Mouse (Mus musculus) gastrocnemius, postnatal 10 days (tissue): ENCODE data around the gene Slc41a3. TPM values are rescaled to one million over a fixed set of nuclear protein-coding genes. Genes with fewer than 3 reads are reported as not detected.

Source experiments
- DNase-seq: peaks from one replicate; pipeline ENCODE4 v3.0.0; 2021; ENCODE audit warnings: mixed read lengths
- total RNA-seq, 2 experiments: library from RNA; stranded (reverse); gene quantifications; 2 replicates each; pipeline ENCODE4 v1.2.3; 2021

Slc41a3 gene
- total RNA-seq, 2 experiments from 2014 or later = 52.9 to 60.3 TPM

GRCm38 (mm10) chr6:90597592-90597991 is 6.9 kb upstream of the Slc41a3 start:
- peak; percentile 63 for DNase-seq

GRCm38 (mm10) chr6:90598197-90598596 is 6.3 kb upstream of the Slc41a3 start:
- DNase-seq = no peak

- no peak for DNase-seq
These were observed 4.2 kb upstream of the Slc41a3 start for GRCm38 (mm10) chr6:90600351-90600750.

GRCm38 (mm10) chr6:90601736-90602135 is 2.8 kb upstream of the Slc41a3 start:
- no peak for DNase-seq

GRCm38 (mm10) chr6:90602304-90602703 is 2.2 kb upstream of the Slc41a3 start:
- DNase-seq = no peak

GRCm38 (mm10) chr6:90603126-90603525 is 1.4 kb upstream of the Slc41a3 start:
- no peak for DNase-seq

GRCm38 (mm10) chr6:90604130-90604529 is 395 bp upstream of the Slc41a3 start:
- no peak for DNase-seq

- no peak for DNase-seq
These were observed 757 bp downstream of the Slc41a3 start for GRCm38 (mm10) chr6:90605298-90605665.

GRCm38 (mm10) chr6:90606538-90606937 is 2.0 kb downstream of the Slc41a3 start:
- peak; percentile 56 for DNase-seq

- DNase-seq = peak; percentile 69
These were observed 2.7 kb downstream of the Slc41a3 start for GRCm38 (mm10) chr6:90607196-90607595.

GRCm38 (mm10) chr6:90608186-90608585 is 3.7 kb downstream of the Slc41a3 start:
- no peak for DNase-seq

GRCm38 (mm10) chr6:90610248-90610647 is 5.7 kb downstream of the Slc41a3 start:
- no peak for DNase-seq

- DNase-seq = no peak
These were observed 8.8 kb downstream of the Slc41a3 start for GRCm38 (mm10) chr6:90613277-90613676.

GRCm38 (mm10) chr6:90615362-90615761 is 10.8 kb downstream of the Slc41a3 start:
- DNase-seq = no peak

- no peak for DNase-seq
These were observed 11.5 kb downstream of the Slc41a3 start for GRCm38 (mm10) chr6:90615991-90616390.

- DNase-seq = no peak
These were observed 12.0 kb downstream of the Slc41a3 start for GRCm38 (mm10) chr6:90616481-90616880.

GRCm38 (mm10) chr6:90618274-90618673 is 13.7 kb downstream of the Slc41a3 start:
- DNase-seq = no peak

GRCm38 (mm10) chr6:90618821-90619636 is 14.5 kb downstream of the Slc41a3 start:
- DNase-seq = no peak

GRCm38 (mm10) chr6:90619936-90620335 is 15.4 kb downstream of the Slc41a3 start:
- DNase-seq = no peak

- DNase-seq = no peak
These were observed 16.5 kb downstream of the Slc41a3 start for GRCm38 (mm10) chr6:90620791-90621583.

- DNase-seq = no peak
These were observed 17.0 kb downstream of the Slc41a3 start for GRCm38 (mm10) chr6:90621584-90621890.

GRCm38 (mm10) chr6:90622758-90623455 is 18.4 kb downstream of the Slc41a3 start:
- no peak for DNase-seq

- no peak for DNase-seq
These were observed 18.9 kb downstream of the Slc41a3 start for GRCm38 (mm10) chr6:90623456-90623836.
